Mouse (Mus musculus) bone marrow, adult 2 months (tissue): ENCODE results near the gene Zfp697. TPM values are rescaled to one million over a fixed set of nuclear protein-coding genes. Genes with fewer than 3 reads are reported as not detected.
A peak's percentile ranks its signal among the peaks of the same experiment; 100 is the strongest.
"Not testable (repeated sequence)": the region's sequence is repeated elsewhere in the genome, so short reads cannot be mapped to it uniquely, and the experiment has no call there.

ENCODE experiments used
- H3K27ac ChIP-seq: fragments of 200-500 bp; 2 replicates; pipeline ENCODE4 v1.5.1; 2012; ENCODE audit warnings: low read depth, mild to moderate bottlenecking, control low read depth, inconsistent platforms, low read length; ENCODE audit not compliant: control insufficient read depth, poor library complexity, insufficient read depth
- H3K4me1 ChIP-seq: fragments of 200-500 bp; 2 replicates; pipeline ENCODE4 v1.6.1; 2011; ENCODE audit warnings: low read length; ENCODE audit not compliant: control insufficient read depth, insufficient read depth
- H3K4me3 ChIP-seq: fragments of 200-500 bp; replicated peaks from 2 replicates; pipeline ENCODE3; 2011; ENCODE audit warnings: mild to moderate bottlenecking, low read depth, low read length, control low read depth; ENCODE audit not compliant: control insufficient read depth
- CTCF ChIP-seq: fragments of 200-500 bp; IDR thresholded peaks from 2 replicates; pipeline ENCODE4 v1.5.1; 2011; ENCODE audit warnings: low read length, control low read depth; ENCODE audit not compliant: control insufficient read depth, insufficient read depth
- POLR2A ChIP-seq: fragments of 200-500 bp; IDR thresholded peaks from 2 replicates; pipeline ENCODE4 v1.6.1; 2011; ENCODE audit warnings: low read depth, mild to moderate bottlenecking, control low read depth, low read length, borderline replicate concordance; ENCODE audit not compliant: control insufficient read depth
- WGBS: fragments of 180-500 bp; shearing (Covaris S2); methylation state at CpG from one replicate; pipeline ENCODE4 v1.1.7; 2018; 5-methylcytosine and 5-hydroxymethylcytosine counted together
- polyA plus RNA-seq: library from polyadenylated mRNA; stranded (reverse); fragments of >200 nt; gene quantifications from 2 replicates; pipeline ENCODE4 v1.2.4, GENCODE M21; 2011; ENCODE audit warnings: low replicate concordance; ENCODE audit not compliant: missing spikeins, insufficient read depth, insufficient read length

Zfp697 gene
- not detected in 2 replicates for polyA plus RNA-seq

GRCm38 (mm10) chr3:98382246-98382939, at the start of gene Zfp697:
Zfp697 (plus strand) TSS chr3:98382461.
- no peak within 1 kb of the TSS for H3K27ac ChIP-seq
- peak within 1 kb of the TSS; percentile 6 for H3K4me3 ChIP-seq
- no peaks in the 10 kb centered on the region; the same call in 1 of the 2 replicates for H3K4me1 ChIP-seq
- TF ChIP-seq POLR2A (no peak), CTCF (no peak)
- under 1% methylated on average over 42 of the region's 42 CpGs for WGBS

- Histone ChIP-seq H3K27ac (no peak overlapping the region), H3K4me3 (no peak overlapping the region), H3K4me1 (peaks cover 6% of the 10 kb centered on the region; the same call in 1 of the 2 replicates)
- no peak for TF ChIP-seq CTCF
- no peak for TF ChIP-seq POLR2A
- WGBS: 81% methylated on average over 2 of the region's 2 CpGs
Observed at GRCm38 (mm10) chr3:98334010-98334409, 48.3 kb upstream of the Zfp697 start.

GRCm38 (mm10) chr3:98335331-98335730, 46.9 kb upstream of the Zfp697 start:
- TF ChIP-seq CTCF (no peak), POLR2A (no peak)
- Histone ChIP-seq H3K4me3 (no peak overlapping the region), H3K4me1 (peaks cover 6% of the 10 kb centered on the region; the same call in 1 of the 2 replicates), H3K27ac (no peak overlapping the region)

GRCm38 (mm10) chr3:98335886-98336285, 46.4 kb upstream of the Zfp697 start:
- peaks cover 6% of the 10 kb centered on the region; the same call in 1 of the 2 replicates for H3K4me1 ChIP-seq
- WGBS: 11% methylated on average over 7 of the region's 7 CpGs
- no peak overlapping the region for H3K4me3 ChIP-seq
- H3K27ac ChIP-seq: peak overlapping the region; percentile 35; the same call in 1 of the 2 replicates
- TF ChIP-seq CTCF (no peak), POLR2A (no peak)

- WGBS: 53% methylated on average over 22 of the region's 22 CpGs
- Histone ChIP-seq H3K27ac (no peak overlapping the region; the same call in 1 of the 2 replicates), H3K4me3 (no peak overlapping the region), H3K4me1 (peaks cover 6% of the 10 kb centered on the region; the same call in 1 of the 2 replicates)
- TF ChIP-seq POLR2A (no peak), CTCF (no peak)
Observed at GRCm38 (mm10) chr3:98336661-98337654, 45.3 kb upstream of the Zfp697 start.

GRCm38 (mm10) chr3:98338584-98339041, 43.6 kb upstream of the Zfp697 start:
- TF ChIP-seq POLR2A (no peak), CTCF (no peak)
- 2% methylated on average over 15 of the region's 15 CpGs for WGBS
- peaks cover 6% of the 10 kb centered on the region; the same call in 1 of the 2 replicates for H3K4me1 ChIP-seq
- H3K27ac ChIP-seq: no peak overlapping the region
- peak overlapping the region; percentile 43 for H3K4me3 ChIP-seq

- under 1% methylated on average over 46 of the region's 46 CpGs for WGBS
- Histone ChIP-seq H3K4me1 (peaks cover 6% of the 10 kb centered on the region; the same call in 1 of the 2 replicates), H3K27ac (no peak overlapping the region), H3K4me3 (peak overlapping the region; percentile 61)
- no peak for TF ChIP-seq CTCF
- TF ChIP-seq POLR2A: no peak
Observed at GRCm38 (mm10) chr3:98339097-98339705, 43.1 kb upstream of the Zfp697 start.

GRCm38 (mm10) chr3:98339706-98340109, 42.6 kb upstream of the Zfp697 start, which contains the start of gene Phgdh:
Phgdh (minus strand) TSS chr3:98339990.
- WGBS: under 1% methylated on average over 10 of the region's 10 CpGs
- not testable (repeated sequence) for H3K27ac ChIP-seq, H3K4me1 ChIP-seq
- peak within 1 kb of the TSS; percentile 61 for H3K4me3 ChIP-seq
